Mouse (Mus musculus): ENCODE measurements at regions not wholly inside any gene's neighbourhood (a gene's known extent, or its start where the extent isn't known, plus 50 kb on each side); places are given as distances from the start of the nearest gene placed in this dataset.

- no peak overlapping the region for H3K9ac ChIP-seq
- ATAC-seq (ENCODE audit: insufficient read depth) = no peak
- H3K4me3 ChIP-seq (replicated peaks) = no peak overlapping the region
- H3K27me3 ChIP-seq = no peaks in the 10 kb centered on the region
- peaks cover 3% of the 10 kb centered on the region; the same call in 1 of the 2 replicates for H3K4me1 ChIP-seq (replicated peaks)
- no peaks in the 10 kb centered on the region for H3K9me3 ChIP-seq (replicated peaks)
- H3K27ac ChIP-seq (replicated peaks) = no peak overlapping the region
- no peaks in the 10 kb centered on the region for H3K36me3 ChIP-seq (replicated peaks)
- WGBS (ENCODE audit: insufficient replicate concordance) = 54% methylated on average over 6 of the region's 6 CpGs
- H3K4me2 ChIP-seq = no peak overlapping the region
Measured at GRCm38 (mm10) chr5:100240876-100241275, 81.3 kb upstream of the Tmem150c start.

DNA sequence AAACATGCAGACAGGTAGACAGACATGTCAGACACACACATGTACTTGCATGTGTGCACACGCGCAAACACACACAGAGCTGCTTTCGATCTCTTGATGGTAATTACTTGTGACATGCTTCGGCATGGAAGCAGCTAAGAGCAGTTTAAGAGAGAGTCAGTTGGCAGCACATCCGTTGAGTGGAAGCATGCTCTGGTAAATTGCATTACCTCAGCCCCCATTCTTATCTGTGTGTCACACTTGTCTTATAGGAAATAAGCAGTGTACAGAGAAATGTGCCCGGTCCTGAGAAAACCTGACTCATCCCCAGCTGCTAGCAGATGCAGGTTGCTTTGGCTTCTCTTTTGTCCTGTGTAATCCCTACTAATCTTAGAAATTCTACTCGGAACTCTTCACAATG, 80.0 kb upstream of the Tmem150c start:
- peak; percentile 47; the same call in 1 of the 2 replicates for ATAC-seq (ENCODE audit: insufficient read depth)
- Histone ChIP-seq H3K9me3 (replicated peaks) (no peaks in the 10 kb centered on the region), H3K4me3 (replicated peaks) (no peak overlapping the region), H3K4me1 (replicated peaks) (peaks cover 3% of the 10 kb centered on the region; the same call in 1 of the 2 replicates), H3K36me3 (replicated peaks) (no peaks in the 10 kb centered on the region), H3K27ac (replicated peaks) (no peak overlapping the region), H3K9ac (no peak overlapping the region), H3K4me2 (no peak overlapping the region), H3K27me3 (no peaks in the 10 kb centered on the region)
- 31% methylated on average over 7 of the region's 7 CpGs for WGBS (ENCODE audit: insufficient replicate concordance)

GRCm38 (mm10) chr5:100238287-100239036, 78.9 kb upstream of the Tmem150c start:
- ATAC-seq (ENCODE audit: insufficient read depth) = no peak
- H3K27ac ChIP-seq (replicated peaks) = no peak overlapping the region
- no peaks in the 10 kb centered on the region for H3K36me3 ChIP-seq (replicated peaks)
- WGBS (ENCODE audit: insufficient replicate concordance) = 53% methylated on average over 15 of the region's 15 CpGs
- H3K4me3 ChIP-seq (replicated peaks) = no peak overlapping the region
- H3K4me1 ChIP-seq (replicated peaks) = peaks cover 3% of the 10 kb centered on the region; the same call in 1 of the 2 replicates
- H3K27me3 ChIP-seq = no peaks in the 10 kb centered on the region
- no peak overlapping the region for H3K4me2 ChIP-seq
- H3K9me3 ChIP-seq (replicated peaks) = no peaks in the 10 kb centered on the region
- no peak overlapping the region for H3K9ac ChIP-seq

GRCm38 (mm10) chr5:100237674-100238278, 78.2 kb upstream of the Tmem150c start:
- Histone ChIP-seq H3K9ac (no peak overlapping the region), H3K36me3 (replicated peaks) (no peaks in the 10 kb centered on the region), H3K27ac (replicated peaks) (no peak overlapping the region), H3K9me3 (replicated peaks) (no peaks in the 10 kb centered on the region), H3K27me3 (no peaks in the 10 kb centered on the region), H3K4me1 (replicated peaks) (peaks cover 3% of the 10 kb centered on the region; the same call in 1 of the 2 replicates), H3K4me2 (no peak overlapping the region), H3K4me3 (replicated peaks) (no peak overlapping the region)
- WGBS (ENCODE audit: insufficient replicate concordance) = 81% methylated on average over 12 of the region's 12 CpGs
- no peak for ATAC-seq (ENCODE audit: insufficient read depth)

GRCm38 (mm10) chr5:100236277-100236676, 76.7 kb upstream of the Tmem150c start:
- Histone ChIP-seq H3K9ac (no peak overlapping the region), H3K27me3 (no peaks in the 10 kb centered on the region), H3K36me3 (replicated peaks) (no peaks in the 10 kb centered on the region), H3K4me1 (replicated peaks) (peaks cover 3% of the 10 kb centered on the region; the same call in 1 of the 2 replicates), H3K27ac (replicated peaks) (no peak overlapping the region), H3K9me3 (replicated peaks) (no peaks in the 10 kb centered on the region), H3K4me2 (no peak overlapping the region), H3K4me3 (replicated peaks) (no peak overlapping the region)
- ATAC-seq (ENCODE audit: insufficient read depth) = no peak
- 64% methylated on average over 17 of the region's 17 CpGs for WGBS (ENCODE audit: insufficient replicate concordance)

DNA sequence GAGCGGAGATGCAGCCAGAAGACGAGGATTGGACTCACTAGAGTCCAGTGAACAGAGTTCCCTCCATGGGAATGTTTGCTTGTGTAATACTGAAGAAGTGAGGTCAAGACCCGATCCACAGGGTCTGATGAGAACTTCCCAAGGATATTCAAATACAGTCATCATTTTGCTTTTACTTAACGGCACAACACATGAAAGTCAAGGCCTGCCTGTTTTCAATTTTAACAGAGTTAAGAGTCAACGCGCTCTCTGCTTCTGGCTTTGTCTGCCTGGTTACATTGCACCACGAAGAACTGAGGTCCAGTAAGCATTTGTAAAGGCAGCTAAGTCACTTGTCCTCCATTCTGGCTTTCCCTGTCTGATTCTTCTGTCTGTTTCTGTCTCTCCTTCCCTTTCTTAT, 72.5 kb upstream of the Tmem150c start:
- Histone ChIP-seq H3K36me3 (replicated peaks) (no peaks in the 10 kb centered on the region), H3K27ac (replicated peaks) (no peak overlapping the region), H3K27me3 (no peaks in the 10 kb centered on the region), H3K4me2 (no peak overlapping the region), H3K4me1 (replicated peaks) (0 out of 2 replicates have a peak, but pooled peaks cover 3% of the 10 kb centered on the region), H3K9me3 (replicated peaks) (no peaks in the 10 kb centered on the region), H3K9ac (no peak overlapping the region), H3K4me3 (replicated peaks) (no peak overlapping the region)
- no peak for ATAC-seq (ENCODE audit: insufficient read depth)
- WGBS (ENCODE audit: insufficient replicate concordance) = 73% methylated on average over 7 of the region's 7 CpGs

- no peaks in the 10 kb centered on the region for H3K9me3 ChIP-seq (replicated peaks)
- H3K4me2 ChIP-seq = no peak overlapping the region
- H3K27ac ChIP-seq (replicated peaks) = no peak overlapping the region
- H3K36me3 ChIP-seq (replicated peaks) = no peaks in the 10 kb centered on the region
- no peak overlapping the region for H3K9ac ChIP-seq
- H3K4me3 ChIP-seq (replicated peaks) = no peak overlapping the region
- H3K27me3 ChIP-seq = no peaks in the 10 kb centered on the region
- WGBS (ENCODE audit: insufficient replicate concordance) = 71% methylated on average over 11 of the region's 11 CpGs
- H3K4me1 ChIP-seq (replicated peaks) = 0 out of 2 replicates have a peak, but pooled peaks cover 3% of the 10 kb centered on the region
- ATAC-seq (ENCODE audit: insufficient read depth) = no peak
Measured at GRCm38 (mm10) chr5:100231574-100231973, 72.0 kb upstream of the Tmem150c start.

GRCm38 (mm10) chr5:100230038-100230437, 70.4 kb upstream of the Tmem150c start:
- no peaks in the 10 kb centered on the region for H3K9me3 ChIP-seq (replicated peaks)
- H3K27me3 ChIP-seq = no peaks in the 10 kb centered on the region
- no peaks in the 10 kb centered on the region for H3K36me3 ChIP-seq (replicated peaks)
- no peak overlapping the region for H3K27ac ChIP-seq (replicated peaks)
- no peaks in the 10 kb centered on the region for H3K4me1 ChIP-seq (replicated peaks)
- no peak overlapping the region for H3K4me3 ChIP-seq (replicated peaks)
- ATAC-seq (ENCODE audit: insufficient read depth) = no peak
- no peak overlapping the region for H3K9ac ChIP-seq
- 60% methylated on average over 4 of the region's 4 CpGs for WGBS (ENCODE audit: insufficient replicate concordance)
- no peak overlapping the region for H3K4me2 ChIP-seq

GRCm38 (mm10) chr5:100227888-100228287, 68.3 kb upstream of the Tmem150c start:
- no peaks in the 10 kb centered on the region for H3K36me3 ChIP-seq (replicated peaks)
- H3K27ac ChIP-seq (replicated peaks) = no peak overlapping the region
- WGBS (ENCODE audit: insufficient replicate concordance) = 11% methylated on average over 5 of the region's 5 CpGs
- no peak overlapping the region for H3K4me3 ChIP-seq (replicated peaks)
- no peaks in the 10 kb centered on the region for H3K4me1 ChIP-seq (replicated peaks)
- no peak for ATAC-seq (ENCODE audit: insufficient read depth)
- no peaks in the 10 kb centered on the region for H3K27me3 ChIP-seq
- H3K9me3 ChIP-seq (replicated peaks) = no peaks in the 10 kb centered on the region
- no peak overlapping the region for H3K9ac ChIP-seq
- no peak overlapping the region for H3K4me2 ChIP-seq

- Histone ChIP-seq H3K9ac (no peak overlapping the region), H3K27ac (replicated peaks) (no peak overlapping the region), H3K27me3 (no peaks in the 10 kb centered on the region), H3K4me2 (no peak overlapping the region), H3K4me3 (replicated peaks) (no peak overlapping the region), H3K9me3 (replicated peaks) (no peaks in the 10 kb centered on the region), H3K36me3 (replicated peaks) (no peaks in the 10 kb centered on the region), H3K4me1 (replicated peaks) (no peaks in the 10 kb centered on the region)
- no peak for ATAC-seq (ENCODE audit: insufficient read depth)
- 45% methylated on average over 17 of the region's 17 CpGs for WGBS (ENCODE audit: insufficient replicate concordance)
Measured at GRCm38 (mm10) chr5:100226571-100227235, 67.1 kb upstream of the Tmem150c start.

DNA sequence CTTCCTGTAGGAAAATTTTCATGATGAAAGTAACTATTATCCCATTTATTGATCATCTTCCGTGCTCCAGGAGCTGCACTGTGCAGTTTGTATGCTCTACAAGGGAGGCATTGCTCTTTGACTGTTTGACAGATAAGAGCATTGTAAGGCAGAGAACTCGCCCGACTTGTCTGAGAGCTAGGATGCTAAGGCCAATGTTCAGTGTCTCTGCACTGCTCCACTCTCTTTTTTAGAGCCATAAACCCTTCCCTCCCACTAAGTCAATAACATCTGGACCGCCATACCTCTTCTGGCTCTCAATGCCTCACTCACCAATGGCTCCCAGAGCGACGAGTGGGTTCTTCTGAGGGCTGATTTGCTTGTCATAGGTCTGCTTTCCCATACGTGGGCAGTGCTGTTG, 65.9 kb upstream of the Tmem150c start:
- no peak for ATAC-seq (ENCODE audit: insufficient read depth)
- Histone ChIP-seq H3K9ac (no peak overlapping the region), H3K9me3 (replicated peaks) (no peaks in the 10 kb centered on the region), H3K4me2 (no peak overlapping the region), H3K4me1 (replicated peaks) (no peaks in the 10 kb centered on the region), H3K27me3 (no peaks in the 10 kb centered on the region), H3K36me3 (replicated peaks) (no peaks in the 10 kb centered on the region), H3K27ac (replicated peaks) (no peak overlapping the region), H3K4me3 (replicated peaks) (no peak overlapping the region)
- 48% methylated on average over 7 of the region's 7 CpGs for WGBS (ENCODE audit: insufficient replicate concordance)
